Mouse (Mus musculus) left cerebral cortex, postnatal 10 days (tissue): ENCODE results near the gene Ints11. TPM values are rescaled to one million over a fixed set of nuclear protein-coding genes. Genes with fewer than 3 reads are reported as not detected.

Experiments used
- DNase-seq, 2 experiments: peaks; one replicate each; pipeline ENCODE4 v3.0.0; 2021 to 2022; ENCODE audit warnings: low spot score in 2 of 2, mixed read lengths in 1 of 2; ENCODE audit errors: extremely low spot score in 1 of 2
- intact Hi-C: fragments of 180-260 bp; cut with DNase I; formaldehyde crosslinking; loops from one replicate; pipeline ENCODE4 v1.15.1; 2025
- total RNA-seq, 2 experiments: library from RNA; stranded (reverse); gene quantifications; 2 replicates each; pipeline ENCODE4 v1.2.3; 2021

Ints11 gene
- total RNA-seq, 2 experiments from 2014 or later: 38.3 to 39.8 TPM

- intact Hi-C loops: no loop called here
- DNase-seq: peak; percentile 90 to 94
Observed at GRCm38 (mm10) chr4:155846871-155847578, 22.3 kb upstream of the Ints11 start, which contains the start of gene Dvl1. Gene Dvl1 (plus strand): TSS chr4:155847402.

- intact Hi-C loops: no loop called here
- peak in 1 of 2 experiments; percentile 67 for DNase-seq
Observed at GRCm38 (mm10) chr4:155847591-155848352, 21.6 kb upstream of the Ints11 start.

- intact Hi-C loops: no loop called here
- DNase-seq: no peak
Observed at GRCm38 (mm10) chr4:155848434-155849095, 20.8 kb upstream of the Ints11 start.

- intact Hi-C loops: no loop called here
Observed at GRCm38 (mm10) chr4:155849391-155849790, 20.0 kb upstream of the Ints11 start.

GRCm38 (mm10) chr4:155849792-155850451 is 19.4 kb upstream of the Ints11 start:
- intact Hi-C loops: no loop called here
- DNase-seq: no peak

More at GRCm38 (mm10) chr4:155849391-155849790, 20.0 kb upstream of the Ints11 start:
- no peak for DNase-seq

- intact Hi-C loops: no loop called here
- no peak for DNase-seq
Observed at GRCm38 (mm10) chr4:155851368-155851767, 18.0 kb upstream of the Ints11 start.

- intact Hi-C loops: no loop called here
- no peak for DNase-seq
Observed at GRCm38 (mm10) chr4:155851951-155852411, 17.4 kb upstream of the Ints11 start.

- intact Hi-C loops: no loop called here
- DNase-seq: no peak
Observed at GRCm38 (mm10) chr4:155853421-155853820, 15.9 kb upstream of the Ints11 start.

- no peak for DNase-seq
- intact Hi-C loops: no loop called here
Observed at GRCm38 (mm10) chr4:155854991-155855390, 14.4 kb upstream of the Ints11 start.

- intact Hi-C loops: no loop called here
- DNase-seq: no peak
Observed at GRCm38 (mm10) chr4:155856071-155856470, 13.3 kb upstream of the Ints11 start.

- intact Hi-C loops: no loop called here
- no peak for DNase-seq
Observed at GRCm38 (mm10) chr4:155856881-155857280, 12.5 kb upstream of the Ints11 start.

- intact Hi-C loops: no loop called here
- DNase-seq: peak in 1 of 2 experiments; percentile 67
Observed at GRCm38 (mm10) chr4:155859318-155859717, 10.0 kb upstream of the Ints11 start.

- DNase-seq: no peak
- intact Hi-C loops: no loop called here
Observed at GRCm38 (mm10) chr4:155861787-155862186, 7.6 kb upstream of the Ints11 start.

GRCm38 (mm10) chr4:155863001-155863400 is 6.3 kb upstream of the Ints11 start, which contains the start of gene Tas1r3:
Gene Tas1r3 (minus strand): TSS chr4:155863362.
- intact Hi-C loops: no loop called here
- DNase-seq: no peak

GRCm38 (mm10) chr4:155868614-155869298 is 590 bp upstream of the Ints11 start:
- intact Hi-C loops: no loop called here
- no peak for DNase-seq

GRCm38 (mm10) chr4:155871404-155871803 is 2.1 kb downstream of the Ints11 start:
- intact Hi-C loops: no loop called here
- DNase-seq: no peak

GRCm38 (mm10) chr4:155883587-155883986 is 14.2 kb downstream of the Ints11 start:
- intact Hi-C loops: no loop called here
- no peak for DNase-seq

GRCm38 (mm10) chr4:155886330-155886729 is 17.0 kb downstream of the Ints11 start:
- no peak for DNase-seq
- intact Hi-C loops: no loop called here
